Mouse (Mus musculus): ENCODE measurements around the gene Syngr1. TPM values are rescaled to one million over a fixed set of nuclear protein-coding genes. Genes with fewer than 3 reads are reported as not detected.

Syngr1 gene
- polyA plus RNA-seq, 1 experiment from 2014 or later = 18.7 TPM

GRCm38 (mm10) chr15:80058151-80058550 lies 33.0 kb upstream of the Syngr1 start:
- no peak overlapping the region for H3K27ac ChIP-seq
- H3K27me3 ChIP-seq (replicated peaks) = no peaks in the 10 kb centered on the region
- H3K9me3 ChIP-seq = no peaks in the 10 kb centered on the region
- H3K36me3 ChIP-seq = no peaks in the 10 kb centered on the region
- 0 out of 2 replicates have a peak, but pooled peaks cover 4% of the 10 kb centered on the region for H3K4me1 ChIP-seq (replicated peaks)
- ATAC-seq = no peak
- H3K4me3 ChIP-seq (replicated peaks) = no peak overlapping the region
- H3K4me2 ChIP-seq (replicated peaks) = no peak overlapping the region
- no peak overlapping the region for H3K9ac ChIP-seq
- 91% methylated on average over 7 of the region's 7 CpGs for WGBS

GRCm38 (mm10) chr15:80059606-80060005 lies 31.5 kb upstream of the Syngr1 start:
- WGBS = 43% methylated on average over 7 of the region's 7 CpGs
- peak; percentile 42; the same call in 1 of the 2 replicates for ATAC-seq

GRCm38 (mm10) chr15:80060356-80061070 lies 30.6 kb upstream of the Syngr1 start:
- no peaks in the 10 kb centered on the region for H3K27me3 ChIP-seq (replicated peaks)
- ATAC-seq = no peak
- no peaks in the 10 kb centered on the region for H3K4me1 ChIP-seq (replicated peaks)
- H3K9me3 ChIP-seq = no peaks in the 10 kb centered on the region
- H3K4me2 ChIP-seq (replicated peaks) = no peak overlapping the region
- 92% methylated on average over 8 of the region's 8 CpGs for WGBS
- no peaks in the 10 kb centered on the region for H3K36me3 ChIP-seq
- no peak overlapping the region for H3K27ac ChIP-seq
- H3K4me3 ChIP-seq (replicated peaks) = no peak overlapping the region
- H3K9ac ChIP-seq = no peak overlapping the region

More at GRCm38 (mm10) chr15:80059606-80060005, 31.5 kb upstream of the Syngr1 start:
- H3K4me3 ChIP-seq (replicated peaks) = no peak overlapping the region
- no peak overlapping the region for H3K9ac ChIP-seq
- H3K9me3 ChIP-seq = no peaks in the 10 kb centered on the region
- H3K27me3 ChIP-seq (replicated peaks) = no peaks in the 10 kb centered on the region
- no peaks in the 10 kb centered on the region for H3K4me1 ChIP-seq (replicated peaks)
- H3K4me2 ChIP-seq (replicated peaks) = no peak overlapping the region; the same call in 1 of the 2 replicates
- H3K36me3 ChIP-seq = no peaks in the 10 kb centered on the region
- no peak overlapping the region for H3K27ac ChIP-seq

GRCm38 (mm10) chr15:80061071-80061550 lies 30.0 kb upstream of the Syngr1 start:
- ATAC-seq = no peak
- H3K36me3 ChIP-seq = no peaks in the 10 kb centered on the region
- no peaks in the 10 kb centered on the region for H3K27me3 ChIP-seq (replicated peaks)
- H3K4me2 ChIP-seq (replicated peaks) = no peak overlapping the region
- no peaks in the 10 kb centered on the region for H3K9me3 ChIP-seq
- H3K4me1 ChIP-seq (replicated peaks) = no peaks in the 10 kb centered on the region
- WGBS = 86% methylated on average over 4 of the region's 4 CpGs
- no peak overlapping the region for H3K27ac ChIP-seq
- H3K9ac ChIP-seq = no peak overlapping the region
- no peak overlapping the region for H3K4me3 ChIP-seq (replicated peaks)

GRCm38 (mm10) chr15:80062339-80062738 lies 28.8 kb upstream of the Syngr1 start:
- Histone ChIP-seq H3K9ac (no peak overlapping the region), H3K9me3 (no peaks in the 10 kb centered on the region), H3K36me3 (no peaks in the 10 kb centered on the region), H3K4me3 (replicated peaks) (no peak overlapping the region), H3K4me2 (replicated peaks) (no peak overlapping the region), H3K4me1 (replicated peaks) (no peaks in the 10 kb centered on the region), H3K27me3 (replicated peaks) (no peaks in the 10 kb centered on the region), H3K27ac (no peak overlapping the region)
- no peak for ATAC-seq
- WGBS = 56% methylated on average over 9 of the region's 9 CpGs

- no peaks in the 10 kb centered on the region for H3K36me3 ChIP-seq
- no peak for ATAC-seq
- no peak overlapping the region for H3K4me3 ChIP-seq (replicated peaks)
- H3K9me3 ChIP-seq = no peaks in the 10 kb centered on the region
- no peaks in the 10 kb centered on the region for H3K27me3 ChIP-seq (replicated peaks)
- H3K9ac ChIP-seq = no peak overlapping the region
- H3K4me1 ChIP-seq (replicated peaks) = no peaks in the 10 kb centered on the region
- H3K4me2 ChIP-seq (replicated peaks) = no peak overlapping the region
- 48% methylated on average over 5 of the region's 5 CpGs for WGBS
- no peak overlapping the region for H3K27ac ChIP-seq
Measured at GRCm38 (mm10) chr15:80062821-80063220, 28.3 kb upstream of the Syngr1 start.

GRCm38 (mm10) chr15:80064965-80065364 lies 26.2 kb upstream of the Syngr1 start:
- Histone ChIP-seq H3K9ac (no peak overlapping the region), H3K9me3 (no peaks in the 10 kb centered on the region), H3K4me2 (replicated peaks) (no peak overlapping the region), H3K27me3 (replicated peaks) (no peaks in the 10 kb centered on the region), H3K27ac (no peak overlapping the region), H3K4me1 (replicated peaks) (no peaks in the 10 kb centered on the region), H3K4me3 (replicated peaks) (no peak overlapping the region), H3K36me3 (no peaks in the 10 kb centered on the region)
- WGBS = 70% methylated on average over 5 of the region's 5 CpGs
- ATAC-seq = no peak

- Histone ChIP-seq H3K27me3 (replicated peaks) (no peaks in the 10 kb centered on the region), H3K36me3 (no peaks in the 10 kb centered on the region), H3K4me2 (replicated peaks) (no peak overlapping the region), H3K4me3 (replicated peaks) (no peak overlapping the region), H3K27ac (no peak overlapping the region), H3K9me3 (no peaks in the 10 kb centered on the region), H3K4me1 (replicated peaks) (no peaks in the 10 kb centered on the region), H3K9ac (no peak overlapping the region)
- no peak for ATAC-seq
- 16% methylated on average over 13 of the region's 13 CpGs for WGBS
Measured at GRCm38 (mm10) chr15:80065414-80065813, 25.7 kb upstream of the Syngr1 start.

- Histone ChIP-seq H3K9me3 (no peaks in the 10 kb centered on the region), H3K27ac (no peak overlapping the region), H3K27me3 (replicated peaks) (no peaks in the 10 kb centered on the region), H3K4me3 (replicated peaks) (no peak overlapping the region), H3K4me2 (replicated peaks) (no peak overlapping the region), H3K9ac (no peak overlapping the region), H3K4me1 (replicated peaks) (no peaks in the 10 kb centered on the region), H3K36me3 (no peaks in the 10 kb centered on the region)
- ATAC-seq = no peak
- 59% methylated on average over 3 of the region's 3 CpGs for WGBS
Measured at GRCm38 (mm10) chr15:80066538-80066937, 24.6 kb upstream of the Syngr1 start.

GRCm38 (mm10) chr15:80069171-80069570 lies 22.0 kb upstream of the Syngr1 start:
- H3K9ac ChIP-seq = no peak overlapping the region
- H3K27ac ChIP-seq = no peak overlapping the region
- no peak for ATAC-seq
- H3K9me3 ChIP-seq = no peaks in the 10 kb centered on the region
- WGBS = 51% methylated on average over 4 of the region's 4 CpGs
- H3K4me1 ChIP-seq (replicated peaks) = peaks cover 6% of the 10 kb centered on the region; the same call in 1 of the 2 replicates
- no peak overlapping the region for H3K4me2 ChIP-seq (replicated peaks)
- H3K36me3 ChIP-seq = no peaks in the 10 kb centered on the region
- no peak overlapping the region for H3K4me3 ChIP-seq (replicated peaks)
- H3K27me3 ChIP-seq (replicated peaks) = no peaks in the 10 kb centered on the region

- Histone ChIP-seq H3K27me3 (replicated peaks) (no peaks in the 10 kb centered on the region), H3K4me3 (replicated peaks) (no peak overlapping the region), H3K36me3 (no peaks in the 10 kb centered on the region), H3K4me1 (replicated peaks) (peaks cover 6% of the 10 kb centered on the region; the same call in 1 of the 2 replicates), H3K9me3 (no peaks in the 10 kb centered on the region), H3K4me2 (replicated peaks) (no peak overlapping the region), H3K27ac (no peak overlapping the region), H3K9ac (no peak overlapping the region)
- 61% methylated on average over 8 of the region's 8 CpGs for WGBS
- ATAC-seq = no peak
Measured at GRCm38 (mm10) chr15:80070095-80070644, 21.0 kb upstream of the Syngr1 start.

- Histone ChIP-seq H3K36me3 (0 out of 2 replicates have a peak, but pooled peaks cover 1% of the 10 kb centered on the region), H3K4me3 (replicated peaks) (no peak overlapping the region), H3K27ac (no peak overlapping the region), H3K9me3 (no peaks in the 10 kb centered on the region), H3K27me3 (replicated peaks) (no peaks in the 10 kb centered on the region), H3K9ac (no peak overlapping the region), H3K4me2 (replicated peaks) (no peak overlapping the region), H3K4me1 (replicated peaks) (peaks cover 6% of the 10 kb centered on the region; the same call in 1 of the 2 replicates)
- 37% methylated on average over 9 of the region's 9 CpGs for WGBS
- 0 out of 2 replicates have a peak, but pooled peaks have one; percentile 27 for ATAC-seq
Measured at GRCm38 (mm10) chr15:80071951-80072437, 19.1 kb upstream of the Syngr1 start.
